Mouse (Mus musculus): ENCODE measurements at regions not wholly inside any gene's neighbourhood (a gene's known extent, or its start where the extent isn't known, plus 50 kb on each side); places are given as distances from the start of the nearest gene placed in this dataset.

DNA sequence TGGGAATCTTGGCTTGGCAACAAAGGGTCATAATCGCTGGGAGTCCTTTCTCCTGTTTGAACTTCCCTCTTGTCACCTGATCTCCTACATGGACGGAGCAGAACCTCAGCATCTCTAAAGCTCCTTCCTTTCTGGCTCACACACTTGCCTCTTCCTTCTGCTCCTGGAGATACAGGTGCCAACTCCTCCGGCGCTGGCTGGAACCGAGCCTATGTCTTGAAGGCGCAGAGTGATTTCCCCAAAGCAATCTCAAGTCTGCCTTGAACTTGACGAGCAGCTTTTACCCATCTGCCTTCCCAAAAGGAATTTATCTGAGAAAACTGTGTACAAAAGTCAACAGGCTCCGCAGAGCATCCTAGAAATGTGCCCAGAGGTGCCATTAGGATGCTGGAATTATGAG is 108.4 kb upstream of the Sall1 start:
- TF ChIP-seq POLR2A (IDR thresholded peaks at IDR 0.05; ENCODE audit: extremely low read depth, insufficient read depth, low read length) (no peak), CTCF (IDR thresholded peaks at IDR 0.05; ENCODE audit: low read depth, low read length) (no peak)
